Mouse (Mus musculus) lung, postnatal 0 days (tissue): Measurements from ENCODE around the gene Gap43.

Experiments
- CTCF ChIP-seq: IDR thresholded peaks from 2 replicates; pipeline ENCODE4 v1.5.1; 2016; ENCODE audit warnings: antibody characterized with exemption, mild to moderate bottlenecking
- EP300 ChIP-seq: IDR thresholded peaks from 2 replicates; pipeline ENCODE4 v1.6.1; 2016; ENCODE audit warnings: antibody characterized with exemption, mild to moderate bottlenecking, control low read depth

GRCm38 (mm10) chr16:42360061-42360460 is 19.6 kb upstream of the Gap43 start:
- TF ChIP-seq CTCF (no peak), EP300 (no peak)
